Mouse (Mus musculus) embryonic fibroblast, embryonic 13.5 days (primary cell): ENCODE data around the gene Pa2g4.

Source experiments
- CTCF ChIP-seq: IDR thresholded peaks from 2 replicates; pipeline ENCODE4 v1.5.1; 2011; ENCODE audit warnings: mild to moderate bottlenecking, control low read depth, low read length, moderate library complexity, borderline replicate concordance; ENCODE audit not compliant: insufficient read depth
- POLR2A ChIP-seq: IDR thresholded peaks from 2 replicates; pipeline ENCODE4 v1.6.1; 2011; ENCODE audit warnings: low read depth, mild to moderate bottlenecking, control low read depth, low read length, moderate library complexity

- TF ChIP-seq CTCF (no peak), POLR2A (no peak)
Measured at GRCm38 (mm10) chr10:128587697-128588096, 21.9 kb upstream of the Pa2g4 start.
